Mouse (Mus musculus): ENCODE measurements around the gene Tmem62.
"Not testable (repeated sequence)": the region's sequence is repeated elsewhere in the genome, so short reads cannot be mapped to it uniquely, and the experiment has no call there.

Gene Tmem62

GRCm38 (mm10) chr2:120991196-120991595 lies 14.4 kb downstream of the Tmem62 start:
- DNase-seq (ENCODE audit: low read depth, low spot score), result peak; percentile 21

DNA sequence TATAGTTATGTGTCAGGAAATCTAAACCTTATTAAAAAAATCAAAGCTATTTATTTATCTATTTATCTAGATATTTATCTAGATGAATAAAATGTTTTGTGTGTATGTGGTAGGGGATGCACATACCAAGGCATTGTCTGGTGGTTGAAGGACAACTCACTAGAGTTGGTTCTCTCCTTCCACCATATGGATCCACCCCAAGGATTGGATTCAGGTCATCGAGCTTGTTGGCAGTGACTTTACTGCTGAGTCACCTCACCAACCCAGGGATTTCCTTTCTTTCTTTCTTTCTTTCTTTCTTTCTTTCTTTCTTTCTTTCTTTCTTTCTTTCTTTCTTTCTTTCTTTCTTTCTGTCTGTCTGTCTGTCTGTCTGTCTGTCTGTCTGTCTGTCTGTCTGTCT lies 19.8 kb downstream of the Tmem62 start:
- DNase-seq (ENCODE audit: low read depth, low spot score), result peak; percentile 27

DNA sequence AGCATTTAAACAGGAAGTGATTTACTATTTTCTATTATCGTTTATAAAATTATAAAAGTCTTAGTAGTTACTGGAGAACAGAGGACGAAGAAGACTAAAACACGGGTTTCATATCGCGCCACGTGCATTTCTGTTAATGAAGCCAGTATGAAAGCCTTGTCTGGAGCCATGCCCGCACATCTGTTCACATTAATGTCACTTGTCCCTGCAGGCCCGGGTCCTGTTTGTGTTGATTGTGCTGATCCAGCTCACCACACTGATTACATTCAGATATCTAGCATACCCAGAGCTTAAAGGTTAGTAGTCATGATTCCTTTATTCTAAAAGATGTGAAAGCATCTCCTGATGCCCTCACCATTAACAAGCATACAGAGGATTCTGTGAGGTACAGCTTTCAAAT lies 22.0 kb downstream of the Tmem62 start:
- DNase-seq (ENCODE audit: low read depth, low spot score), result no peak

- DNase-seq (ENCODE audit: low read depth, low spot score), result peak; percentile 45
These were observed 26.8 kb downstream of the Tmem62 start for GRCm38 (mm10) chr2:121003586-121003985.

DNA sequence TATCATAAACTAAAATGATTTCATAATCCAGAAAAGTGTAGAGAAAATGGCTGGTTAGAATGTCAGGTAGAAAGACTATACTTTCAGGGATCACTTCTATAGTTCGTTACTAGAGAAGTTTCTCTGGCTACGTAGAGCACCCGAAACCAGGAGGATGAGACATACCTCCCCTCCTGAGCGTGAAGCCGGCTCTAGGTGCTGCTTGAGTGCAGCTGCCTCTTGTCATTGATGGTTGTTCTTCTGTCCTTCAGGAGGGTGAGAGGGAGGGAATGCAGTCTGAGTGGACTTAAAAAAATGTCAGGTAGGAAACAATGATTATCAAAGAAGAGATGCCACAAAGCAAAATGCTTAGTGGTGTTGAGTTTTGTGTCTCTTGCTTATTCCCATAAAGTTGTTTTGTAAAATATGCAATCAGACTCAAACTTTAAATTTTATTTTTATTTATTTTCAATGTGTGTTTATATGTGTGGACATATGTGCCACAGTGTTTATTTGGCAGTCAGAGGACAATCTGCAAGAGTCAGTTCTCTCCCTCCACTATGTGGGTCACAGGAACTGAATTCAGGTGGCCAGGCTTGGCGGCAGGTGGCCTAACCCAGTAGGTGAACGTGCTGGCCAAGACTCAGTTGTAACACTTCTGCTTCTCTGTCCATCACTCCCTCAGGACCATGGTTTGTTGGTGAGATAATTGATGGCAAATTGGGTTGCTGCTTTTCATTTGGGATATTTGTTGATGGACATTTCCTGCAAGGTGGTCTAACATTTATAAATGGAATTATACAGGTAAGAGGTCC lies 27.4 kb downstream of the Tmem62 start:
- DNase-seq (ENCODE audit: low read depth, low spot score), result no peak

DNA sequence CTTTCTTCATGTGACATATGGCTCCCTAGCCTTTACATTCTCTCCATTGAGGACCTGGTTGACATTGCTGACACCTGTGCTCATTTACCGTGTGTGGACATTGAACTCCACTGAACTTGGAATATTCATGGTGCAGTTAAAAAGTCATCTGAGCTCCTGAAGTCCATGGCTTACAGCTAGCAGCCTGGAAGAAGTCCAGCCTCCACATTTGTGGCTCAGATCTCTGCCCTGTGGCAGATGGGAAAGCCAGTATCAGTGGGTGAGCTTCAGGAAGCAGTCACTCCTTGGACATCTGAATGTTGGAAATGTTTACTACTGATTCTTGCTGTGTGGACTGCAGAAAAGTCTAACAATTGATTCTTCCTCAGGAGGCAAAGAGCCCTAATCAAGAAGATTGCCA lies 30.2 kb downstream of the Tmem62 start:
- DNase-seq (ENCODE audit: low read depth, low spot score), result no peak

- peak; percentile 98 for DNase-seq (ENCODE audit: low read depth, low spot score)
These were observed 31.3 kb downstream of the Tmem62 start, which contains the start of gene Ccndbp1 for GRCm38 (mm10) chr2:121007925-121008663. Gene Ccndbp1, plus strand, starts transcription at chr2:121008403.

GRCm38 (mm10) chr2:121008664-121009007 lies 31.8 kb downstream of the Tmem62 start:
- DNase-seq (ENCODE audit: low read depth, low spot score), result no peak

GRCm38 (mm10) chr2:121009071-121009677 lies 32.4 kb downstream of the Tmem62 start:
- DNase-seq (ENCODE audit: low read depth, low spot score), result no peak

DNA sequence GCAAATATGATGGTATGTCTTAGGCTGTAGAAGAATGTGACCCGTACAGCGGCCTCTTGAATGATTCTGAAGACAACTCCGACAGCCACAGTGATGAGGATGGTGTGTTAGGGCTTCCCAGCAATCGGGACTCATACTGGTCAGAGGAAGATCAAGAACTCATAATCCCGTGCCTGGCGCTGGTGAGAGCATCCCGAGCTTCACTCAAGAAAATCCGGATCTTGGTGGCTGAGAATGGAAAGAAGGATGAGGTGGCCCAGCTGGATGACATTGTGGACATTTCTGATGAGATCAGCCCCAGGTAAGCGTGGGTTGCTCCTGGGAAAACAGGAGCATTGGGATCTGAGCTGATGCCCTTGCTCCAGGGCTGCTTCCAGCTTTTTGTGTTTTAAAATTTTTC lies 35.9 kb downstream of the Tmem62 start:
- DNase-seq (ENCODE audit: low read depth, low spot score), result no peak

DNA sequence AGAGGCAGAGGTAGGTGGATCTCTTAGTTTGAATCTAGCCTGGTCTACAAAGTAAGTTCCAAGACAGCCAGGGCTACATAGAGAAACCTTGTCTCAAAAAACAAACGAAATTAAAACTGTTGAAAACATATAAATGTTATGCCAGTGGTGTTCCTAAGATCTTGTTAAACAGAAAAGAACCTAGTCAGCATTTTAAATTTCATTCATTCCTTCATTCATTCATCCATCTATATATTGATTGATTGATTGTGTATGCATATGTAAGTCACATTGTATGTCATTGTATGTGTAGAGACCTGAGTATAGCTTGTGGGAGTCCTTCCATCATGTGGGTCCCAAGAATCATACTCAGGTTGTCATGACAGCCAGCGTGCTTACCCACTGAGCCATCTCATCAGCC lies 38.7 kb downstream of the Tmem62 start:
- no peak for DNase-seq (ENCODE audit: low read depth, low spot score)

- DNase-seq (ENCODE audit: low read depth, low spot score), result no peak
These were observed 39.4 kb downstream of the Tmem62 start for GRCm38 (mm10) chr2:121016226-121016625.

DNA sequence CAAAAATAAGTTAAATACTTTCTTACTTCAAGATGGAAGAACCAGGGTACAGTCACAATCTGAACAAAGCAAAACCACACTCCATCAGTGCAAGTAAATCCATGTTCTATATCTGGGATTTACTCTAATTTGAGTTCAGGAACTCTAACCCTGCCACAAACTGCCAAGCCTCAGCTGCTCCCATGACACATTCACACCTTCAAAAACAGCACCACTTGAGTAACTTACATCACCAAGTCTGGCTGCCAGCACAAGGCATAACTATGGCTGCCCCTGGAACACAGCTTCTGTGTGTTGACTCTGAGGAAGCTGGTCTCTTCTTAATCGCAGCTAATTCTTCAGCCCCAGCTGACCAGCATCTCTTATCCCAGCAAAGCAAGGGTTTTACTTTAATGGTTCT lies 40.3 kb downstream of the Tmem62 start:
- DNase-seq (ENCODE audit: low read depth, low spot score), result no peak

GRCm38 (mm10) chr2:121022918-121023317 lies 46.1 kb downstream of the Tmem62 start:
- no peak for DNase-seq (ENCODE audit: low read depth, low spot score)

DNA sequence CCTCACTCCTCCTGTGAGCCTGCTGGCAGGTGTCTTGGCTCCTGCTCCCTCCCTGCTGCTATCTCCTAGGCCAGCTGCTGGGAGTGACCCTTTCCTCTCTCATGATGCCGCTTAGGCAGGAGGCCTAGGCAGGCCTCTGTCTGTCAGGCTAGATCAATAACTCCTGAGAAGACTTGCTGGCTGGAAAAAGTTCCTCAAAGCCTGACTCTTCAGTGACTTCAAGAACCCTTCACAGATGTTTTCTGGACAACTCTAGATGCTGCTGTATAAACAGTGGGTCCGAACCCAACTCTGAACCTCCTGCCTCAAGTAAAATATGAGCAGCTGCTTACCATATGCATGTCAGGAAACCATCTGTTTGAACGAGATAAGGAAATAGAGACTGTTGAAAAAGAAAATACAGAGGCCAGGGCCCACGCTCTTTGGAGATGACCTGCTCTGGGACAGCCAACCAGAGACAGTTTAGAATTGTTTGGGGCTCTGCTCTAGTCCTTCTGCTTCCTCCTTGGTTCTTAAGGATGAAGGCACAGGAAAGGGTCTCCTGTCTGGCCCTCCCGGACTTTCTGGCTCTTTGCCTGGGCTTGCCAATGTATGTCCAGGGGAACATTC lies 60.0 kb downstream of the Tmem62 start, which contains the start of gene Epb42:
Gene Epb42, minus strand, starts transcription at position 340 of the 609 bp plus-strand sequence.
- DNase-seq (ENCODE audit: low read depth, low spot score), result no peak

DNA sequence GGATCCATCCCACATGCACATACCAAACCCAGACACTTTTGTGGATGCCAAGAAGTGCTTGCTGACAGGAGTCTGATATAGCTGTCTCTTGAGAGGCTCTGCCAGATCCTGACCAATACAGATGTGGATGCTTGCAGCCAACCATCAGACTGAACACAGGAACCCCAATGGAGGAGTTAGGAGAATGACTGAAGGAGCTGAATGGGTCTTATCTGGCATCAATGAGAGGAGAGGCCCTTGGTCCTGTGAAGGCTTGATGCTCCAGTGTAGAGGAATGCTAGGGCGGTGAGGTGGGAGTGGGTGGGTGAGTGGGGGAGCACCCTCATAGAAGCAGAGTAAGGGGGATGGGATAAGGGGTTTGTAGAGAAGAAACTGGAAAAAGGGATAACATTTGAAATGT lies 62.0 kb downstream of the Tmem62 start:
- not testable (repeated sequence) for DNase-seq (ENCODE audit: low read depth, low spot score)

DNA sequence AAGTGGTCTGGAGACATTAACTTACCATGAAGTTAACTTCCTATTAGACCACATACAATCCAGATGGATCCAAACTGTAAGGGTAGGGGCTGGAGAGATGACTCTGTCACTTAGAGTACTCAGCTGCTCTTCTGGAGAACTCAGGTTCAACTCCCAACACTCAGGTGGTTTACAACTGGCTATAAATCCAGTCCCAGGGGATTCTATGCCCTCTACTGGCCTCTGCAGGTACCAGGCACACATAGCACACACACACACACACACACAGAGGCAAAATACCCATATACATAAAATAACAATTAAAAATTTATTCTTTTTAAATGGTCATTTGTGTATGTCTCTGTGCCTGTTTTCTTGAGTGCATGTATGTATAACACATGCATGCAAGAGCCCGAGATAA lies 62.6 kb downstream of the Tmem62 start:
- no peak for DNase-seq (ENCODE audit: low read depth, low spot score)

- peak; percentile 69 for DNase-seq (ENCODE audit: low read depth, low spot score)
These were observed 64.3 kb downstream of the Tmem62 start for GRCm38 (mm10) chr2:121041098-121041497.

- no peak for DNase-seq (ENCODE audit: low read depth, low spot score)
These were observed 68.8 kb downstream of the Tmem62 start for GRCm38 (mm10) chr2:121045653-121046052.

GRCm38 (mm10) chr2:121052176-121052575 lies 75.4 kb downstream of the Tmem62 start:
- DNase-seq (ENCODE audit: low read depth, low spot score), result no peak

DNA sequence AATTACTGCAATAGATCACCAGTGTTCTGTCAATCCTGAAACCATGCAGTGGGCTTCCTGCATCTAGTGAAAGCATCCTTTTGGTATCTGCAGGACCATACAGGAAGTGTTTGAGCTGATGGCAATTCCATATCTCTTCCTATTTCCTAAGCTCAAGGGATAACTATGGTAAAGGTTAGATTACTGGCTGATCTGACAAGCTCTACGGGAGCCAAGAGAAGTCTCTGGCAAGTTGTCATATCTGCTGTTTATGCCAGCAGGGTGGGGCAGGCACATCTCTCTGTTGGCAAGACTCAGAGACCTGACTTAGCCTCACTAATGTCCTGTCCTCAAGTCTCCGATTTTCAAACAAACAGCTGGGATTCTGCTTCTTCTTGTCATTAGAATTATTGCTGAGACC lies 77.2 kb downstream of the Tmem62 start:
- DNase-seq (ENCODE audit: low read depth, low spot score), result no peak

- no peak for DNase-seq (ENCODE audit: low read depth, low spot score)
These were observed 79.1 kb downstream of the Tmem62 start for GRCm38 (mm10) chr2:121055915-121056314.

Measured in 3T3-L1 (cell line).